Mouse (Mus musculus): ENCODE measurements around the gene Rps12.
"Not testable (repeated sequence)": the region's sequence is repeated elsewhere in the genome, so short reads cannot be mapped to it uniquely, and the experiment has no call there.

DNA sequence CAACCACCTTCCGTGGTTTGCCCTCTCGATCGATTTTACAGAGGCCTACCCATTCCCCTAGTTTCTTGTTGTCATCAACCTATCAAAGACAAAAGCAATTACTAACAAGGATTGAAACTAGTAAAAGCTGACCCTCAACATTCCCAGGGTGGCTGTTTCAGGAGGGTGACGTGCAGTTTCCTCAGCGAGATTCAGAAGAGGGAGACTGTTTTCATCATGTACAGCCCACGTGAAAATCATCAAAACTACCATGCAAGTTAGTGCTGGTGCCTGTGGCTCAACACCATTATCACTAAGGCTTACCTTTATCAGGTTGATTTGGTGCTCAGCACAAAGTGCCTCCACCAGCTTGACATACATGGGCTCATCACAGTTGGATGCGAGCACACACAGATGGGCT lies 1.5 kb downstream of the Rps12 start:
- TF ChIP-seq CTCF (IDR thresholded peaks at IDR 0.05; ENCODE audit: control insufficient read depth, insufficient read depth, insufficient replicate concordance, low read depth, low read length); POLR2A (IDR thresholded peaks at IDR 0.05; ENCODE audit: control insufficient read depth, low read depth, low read length): not testable (repeated sequence)

All from testis, adult 2 months (tissue).